Mouse (Mus musculus): ENCODE results near the gene Pitpnm2.

DNA sequence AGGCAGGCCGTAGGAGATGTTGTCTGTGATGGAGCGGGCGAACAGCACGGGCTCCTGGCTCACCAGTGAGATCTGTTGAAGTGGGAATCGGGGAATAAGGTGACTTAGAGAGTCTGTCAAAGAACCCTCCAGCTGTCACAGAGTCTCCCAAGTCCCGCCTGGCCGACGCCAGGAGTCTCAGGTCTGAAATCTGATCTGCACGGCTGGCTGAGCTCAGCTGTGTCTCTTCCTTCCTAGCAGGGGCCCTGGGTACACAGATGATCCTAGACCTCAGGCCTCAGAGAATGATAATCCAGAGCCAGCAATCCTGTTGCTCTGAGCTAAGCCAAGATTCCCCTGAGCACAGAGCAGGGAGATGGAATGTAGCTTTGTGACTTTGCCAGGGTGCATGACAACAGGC, 175.9 kb downstream of the Pitpnm2 start:
- TF ChIP-seq CTCF (IDR thresholded peaks at IDR 0.05; ENCODE audit: low read depth, low read length): no peak
- TF ChIP-seq POLR2A (IDR thresholded peaks at IDR 0.05; ENCODE audit: borderline replicate concordance, low read depth, low read length): no peak
